Mouse (Mus musculus) heart, adult 11 months (tissue): ENCODE data around the gene Mcm8.
A peak's percentile ranks its signal among the peaks of the same experiment; 100 is the strongest.

Experiments used
- DNase-seq: peaks from one replicate; pipeline ENCODE4 v3.0.0; 2022

Gene Mcm8

DNA sequence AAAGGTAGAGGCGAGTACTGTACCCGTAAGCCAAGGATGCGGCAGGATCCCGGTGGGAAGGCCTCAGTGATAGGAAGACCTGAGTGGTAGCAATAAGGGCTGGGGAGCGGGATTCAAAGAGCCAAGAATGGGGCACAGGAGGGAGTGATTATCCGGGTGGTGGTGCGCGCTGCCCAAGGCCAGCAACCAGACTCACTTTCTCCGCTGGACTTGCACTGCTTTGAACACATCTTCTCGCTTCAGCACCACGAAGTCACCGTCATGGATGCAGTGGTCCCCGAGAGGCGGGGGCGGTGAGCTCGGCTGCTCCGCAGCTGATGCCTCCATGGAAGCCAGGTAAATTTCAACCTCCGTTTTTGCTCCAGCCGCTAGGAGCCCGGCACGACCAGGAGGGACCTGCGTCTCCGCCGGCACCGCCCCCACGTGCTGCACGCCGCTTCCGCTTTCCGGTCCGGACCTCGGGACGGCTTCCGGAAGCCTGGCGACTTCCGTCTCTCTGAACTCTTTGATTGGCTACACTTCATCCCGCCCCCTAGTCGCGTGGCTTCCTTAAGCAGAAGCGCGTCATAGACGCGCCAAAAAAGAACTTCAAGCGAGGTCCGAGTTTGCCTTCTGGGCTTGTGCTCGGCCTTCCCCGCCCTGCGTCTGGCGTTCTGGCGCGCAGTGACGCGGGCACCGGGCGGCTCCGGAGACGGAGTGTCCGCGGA, at the start of gene Mcm8, which contains the start of gene Trmt6:
Gene Mcm8 (plus strand): TSS at position 534 of the 707 bp plus-strand sequence.
Gene Trmt6 (minus strand): TSS at position 448 of the 707 bp plus-strand sequence.
- DNase-seq = peak; percentile 99

DNA sequence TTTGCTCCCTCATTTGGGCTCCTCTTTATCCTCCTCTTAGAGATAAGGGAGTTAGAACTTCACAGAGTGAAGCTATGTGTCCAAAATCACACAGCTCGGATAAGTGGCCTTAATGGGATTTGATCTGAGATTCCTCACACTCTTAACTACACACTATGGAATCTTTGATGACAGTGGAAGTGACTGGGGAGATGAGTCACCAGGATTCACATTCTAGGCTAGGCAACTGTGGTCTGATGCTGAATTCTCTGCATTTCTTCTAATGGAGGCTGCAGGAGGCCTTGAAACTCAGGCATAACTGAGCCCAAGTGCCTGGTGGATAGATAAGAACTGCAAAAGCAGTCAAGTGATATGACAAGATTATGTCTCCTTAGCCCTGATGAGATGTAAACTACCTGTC, 45.1 kb upstream of the Mcm8 start:
- DNase-seq = no peak

DNA sequence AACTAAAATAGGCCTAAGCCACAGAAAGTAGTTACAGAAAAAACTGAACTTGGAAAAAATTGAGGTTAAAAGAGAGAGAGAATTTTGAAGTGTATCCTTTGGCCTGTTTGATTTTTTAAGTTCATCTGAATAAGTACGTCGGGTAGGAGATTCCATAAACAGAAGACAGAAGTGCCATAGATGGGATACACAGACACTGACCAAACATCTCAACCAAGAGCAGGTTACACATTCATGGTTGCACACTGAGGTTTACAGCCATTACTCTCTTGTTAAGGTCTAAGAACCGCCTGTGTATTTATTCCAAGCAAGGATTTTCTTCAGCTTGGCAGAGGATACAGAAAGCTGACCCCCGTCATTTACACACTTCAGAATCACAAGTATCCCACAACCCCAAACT, 35.0 kb upstream of the Mcm8 start, which contains the start of gene Chgb:
Gene Chgb (plus strand): TSS at position 301 of the 400 bp plus-strand sequence.
- DNase-seq = no peak

DNA sequence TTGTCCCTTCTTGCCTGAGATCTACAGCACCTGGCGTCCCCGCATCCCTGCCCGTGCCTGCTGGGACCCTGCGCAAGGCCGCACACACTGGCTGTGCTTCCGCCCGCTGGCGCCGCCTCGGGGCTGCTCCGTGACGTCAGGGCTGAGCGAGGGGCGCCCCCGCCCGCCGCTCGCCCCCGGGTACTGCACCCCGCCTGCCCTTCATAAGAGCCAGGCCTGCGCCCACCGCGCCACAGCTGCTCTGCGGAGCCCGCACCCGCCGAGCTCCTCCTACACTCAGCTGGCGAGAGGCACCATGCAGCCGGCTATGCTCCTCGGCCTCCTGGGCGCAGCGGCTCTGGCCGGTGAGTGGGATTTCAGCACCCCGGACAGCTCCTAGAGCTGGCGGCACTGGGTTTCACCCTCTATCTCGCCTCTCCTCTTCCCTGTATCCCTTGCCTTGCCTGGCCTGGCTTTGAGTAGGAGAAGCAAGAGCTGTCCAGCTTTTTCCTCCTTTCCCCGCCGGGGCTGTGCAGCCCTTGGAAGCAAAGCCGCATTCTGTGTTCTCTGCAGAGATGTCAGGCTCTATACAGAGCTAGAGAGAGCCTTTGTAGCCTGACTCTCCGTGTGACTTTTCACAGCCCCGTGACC, 34.4 kb upstream of the Mcm8 start:
- DNase-seq = peak; percentile 96

DNA sequence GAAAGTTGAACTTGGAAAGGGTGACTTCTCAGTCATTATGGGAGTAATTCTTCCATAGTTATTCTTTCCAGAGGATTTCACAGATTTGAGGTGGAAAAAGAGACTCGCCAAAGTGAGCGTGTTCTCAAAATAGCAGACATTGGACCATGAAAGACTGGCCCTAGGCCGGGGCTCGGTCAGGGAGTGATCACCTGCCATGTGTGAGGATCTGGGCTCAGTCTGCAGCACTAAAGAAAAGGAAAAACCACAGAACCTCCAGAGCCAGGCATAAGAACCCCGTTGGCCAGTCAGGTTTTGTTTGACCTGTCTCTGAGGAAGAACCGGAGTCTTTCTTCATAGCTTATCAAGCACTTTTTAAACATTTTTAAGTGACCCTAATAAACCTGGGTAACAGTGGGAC, 31.9 kb upstream of the Mcm8 start:
- no peak for DNase-seq

DNA sequence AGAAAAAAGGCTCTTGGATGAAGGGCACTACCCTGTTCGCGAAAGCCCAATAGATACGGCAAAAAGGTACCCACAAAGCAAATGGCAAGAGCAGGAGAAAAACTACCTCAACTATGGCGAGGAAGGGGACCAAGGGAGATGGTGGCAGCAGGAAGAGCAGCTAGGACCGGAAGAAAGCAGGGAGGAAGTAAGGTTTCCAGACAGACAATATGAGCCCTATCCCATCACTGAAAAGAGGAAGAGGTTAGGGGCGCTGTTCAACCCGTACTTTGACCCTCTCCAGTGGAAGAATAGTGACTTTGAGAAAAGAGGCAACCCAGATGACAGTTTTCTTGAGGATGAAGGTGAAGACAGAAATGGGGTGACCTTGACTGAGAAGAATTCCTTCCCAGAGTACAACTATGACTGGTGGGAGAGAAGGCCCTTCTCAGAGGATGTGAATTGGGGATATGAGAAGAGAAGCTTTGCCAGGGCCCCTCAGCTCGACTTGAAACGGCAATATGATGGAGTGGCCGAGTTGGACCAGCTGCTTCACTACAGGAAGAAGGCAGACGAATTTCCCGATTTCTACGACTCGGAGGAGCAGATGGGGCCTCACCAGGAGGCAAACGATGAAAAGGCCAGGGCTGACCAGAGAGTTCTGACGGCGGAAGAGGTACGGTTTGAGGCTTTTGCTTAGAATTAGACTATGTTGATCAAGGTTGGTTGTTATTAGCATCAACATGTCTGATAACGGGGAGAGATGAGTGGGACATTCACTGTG, 22.3 kb upstream of the Mcm8 start:
- DNase-seq = no peak

DNA sequence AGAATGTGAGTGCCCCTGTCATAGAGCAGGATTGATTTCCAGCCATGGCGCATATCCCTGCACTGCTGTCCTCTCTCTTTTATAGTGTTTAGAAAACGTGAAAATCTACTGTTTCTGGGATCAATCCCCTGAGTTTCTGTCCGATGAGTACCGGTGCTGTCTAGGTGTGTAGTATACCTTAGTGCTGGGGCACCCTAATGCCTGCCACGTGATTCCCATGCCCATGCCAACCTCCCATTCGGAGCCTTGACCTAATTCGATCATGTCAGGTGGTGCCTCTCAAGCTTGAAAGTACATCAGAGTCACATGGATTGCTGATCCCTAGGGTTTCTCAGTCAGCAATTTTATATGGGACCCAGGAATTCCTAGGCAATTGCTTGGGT, 21.7 kb upstream of the Mcm8 start:
- DNase-seq = no peak

DNA sequence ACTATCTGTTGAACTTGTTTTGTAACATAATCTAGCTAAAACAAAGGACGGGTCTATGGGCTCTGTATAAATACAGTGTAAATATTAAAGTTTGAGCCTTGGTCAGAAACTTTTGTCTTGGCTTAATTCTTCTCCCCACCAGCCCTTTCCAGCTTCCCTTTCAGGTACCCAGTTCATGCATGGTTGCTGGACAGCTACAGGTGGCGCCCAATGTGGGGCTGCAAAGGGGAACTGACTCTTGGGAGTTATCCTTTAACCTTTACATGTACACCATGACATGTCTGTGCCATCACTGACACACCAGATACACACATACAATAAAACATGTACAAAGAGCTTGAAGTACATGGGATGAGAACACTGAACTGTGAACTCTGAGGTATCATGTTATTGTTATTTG, 13.0 kb upstream of the Mcm8 start:
- DNase-seq = no peak

DNA sequence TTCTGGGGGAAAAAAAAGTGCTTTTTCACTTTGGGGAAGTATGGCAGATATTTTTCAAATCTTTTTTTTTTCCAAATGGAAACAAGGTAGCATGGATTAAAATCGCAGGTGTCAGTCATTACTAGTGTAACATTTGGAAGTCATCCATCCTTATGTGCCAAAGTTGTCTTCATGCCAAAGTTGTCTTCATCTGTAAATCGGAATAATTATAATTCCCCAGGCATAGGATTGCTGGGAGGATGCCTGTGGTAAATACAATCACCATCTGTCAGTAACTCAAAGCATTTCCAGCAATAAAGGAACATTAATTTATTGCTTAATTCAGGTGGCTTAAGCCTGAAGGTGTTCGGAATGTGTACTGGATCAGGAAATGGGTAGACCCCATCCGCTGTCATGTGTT, 25.1 kb downstream of the Mcm8 start:
- no peak for DNase-seq

DNA sequence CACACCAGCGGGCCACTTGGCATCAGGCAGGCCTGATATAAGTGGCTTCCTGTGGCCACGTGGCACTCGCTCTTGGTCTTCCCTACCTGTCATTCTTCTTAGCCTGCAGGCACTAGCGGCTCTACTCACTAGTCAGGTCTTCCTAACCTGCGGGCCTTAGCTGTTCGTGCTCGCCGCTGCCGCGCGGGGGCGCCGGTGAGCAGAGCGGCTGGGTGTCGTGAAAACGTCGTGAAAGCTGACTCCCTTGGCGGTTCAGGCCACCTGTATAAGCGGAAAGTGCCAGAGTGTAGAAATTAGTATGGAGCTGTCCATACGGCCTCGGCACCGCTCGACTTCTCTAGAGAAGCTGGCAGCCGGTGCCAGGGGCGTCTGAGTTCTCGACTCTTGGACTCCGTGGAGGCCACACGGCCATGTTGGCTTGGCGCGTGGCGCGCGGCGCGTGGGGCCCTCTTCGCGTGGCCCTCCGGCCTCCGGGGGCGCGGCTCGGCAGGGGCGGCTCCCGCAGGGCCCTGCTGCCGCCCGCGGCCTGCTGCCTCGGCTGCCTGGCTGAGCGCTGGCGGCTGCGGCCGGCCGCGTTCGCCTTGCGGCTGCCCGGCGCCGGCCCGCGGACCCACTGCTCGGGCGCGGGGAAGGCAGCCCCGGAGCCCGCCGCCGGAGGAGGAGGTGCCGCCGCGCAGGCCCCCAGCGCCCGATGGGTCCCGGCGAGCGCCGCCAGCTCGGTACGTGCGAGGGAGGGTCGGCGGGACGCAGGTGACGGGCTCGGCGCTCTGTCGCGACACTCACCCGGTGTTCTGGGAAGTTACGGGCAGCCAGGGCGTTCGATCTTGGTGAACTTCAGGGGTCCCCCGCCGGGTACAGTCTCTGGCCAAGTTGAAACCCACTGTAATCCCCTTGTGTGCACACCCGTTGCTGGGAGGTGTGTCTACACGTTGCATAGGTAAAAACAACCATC, 30.7 kb downstream of the Mcm8 start, which contains the start of gene Crls1:
Gene Crls1 (plus strand): TSS at position 260 of the 952 bp plus-strand sequence.
- peak; percentile 99 for DNase-seq

DNA sequence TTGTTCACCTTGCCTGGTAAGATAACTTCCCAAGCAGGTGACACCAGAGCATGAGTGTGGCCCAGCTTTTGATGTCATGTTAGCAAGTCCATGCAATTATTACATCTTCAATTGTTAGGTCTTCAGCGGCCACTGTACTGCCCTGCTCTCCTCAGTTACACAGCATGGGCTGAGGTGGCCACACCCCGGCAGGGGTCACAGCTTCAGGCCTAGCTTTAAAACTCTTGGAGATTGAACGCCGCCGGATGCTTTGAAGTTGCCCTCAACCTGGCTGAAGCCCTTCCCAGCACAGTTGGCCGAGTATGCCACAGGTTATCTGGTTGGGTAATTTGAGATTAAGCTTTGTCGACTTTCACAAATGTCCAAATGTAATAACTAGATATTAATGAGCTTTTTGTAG, 31.6 kb downstream of the Mcm8 start:
- no peak for DNase-seq

DNA sequence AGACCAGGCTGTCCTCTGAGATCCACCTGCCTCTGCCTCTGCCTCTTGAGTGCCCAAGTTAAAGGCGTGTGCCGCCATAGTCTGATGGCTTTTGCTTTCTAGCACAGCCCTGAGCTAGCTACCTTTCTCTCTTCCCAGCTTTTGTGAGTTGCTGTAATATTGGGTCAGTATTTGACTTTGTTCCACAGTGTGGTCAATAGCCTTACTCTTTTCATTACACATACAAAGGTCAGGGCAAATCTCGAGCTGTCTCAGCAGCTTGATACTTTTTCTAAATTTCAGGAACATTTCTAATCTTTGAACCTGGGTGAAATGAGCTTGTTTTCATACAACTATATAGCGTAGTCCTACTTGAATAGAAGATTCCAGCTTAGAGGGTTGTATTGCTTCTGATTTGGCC, 32.4 kb downstream of the Mcm8 start:
- DNase-seq = no peak

DNA sequence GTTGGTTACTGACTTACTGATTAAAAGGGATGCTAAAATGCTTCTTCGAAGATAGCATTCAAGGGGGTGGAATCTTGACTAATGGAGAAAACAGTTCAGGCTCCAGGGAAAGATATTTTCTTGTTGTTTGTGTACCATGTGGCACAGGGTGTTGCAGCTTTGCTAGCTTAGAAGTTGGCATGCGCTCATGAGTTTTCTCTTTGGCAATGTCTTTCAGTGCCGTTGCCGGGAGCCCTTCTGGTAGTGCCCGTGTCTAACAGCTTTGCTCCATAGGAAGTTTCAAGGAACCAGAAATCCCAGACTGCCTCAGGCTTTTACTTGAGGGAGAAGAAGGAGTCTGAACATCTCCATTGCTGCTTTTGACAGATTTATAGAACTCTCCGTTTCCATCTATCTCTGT, 33.2 kb downstream of the Mcm8 start:
- DNase-seq = no peak

DNA sequence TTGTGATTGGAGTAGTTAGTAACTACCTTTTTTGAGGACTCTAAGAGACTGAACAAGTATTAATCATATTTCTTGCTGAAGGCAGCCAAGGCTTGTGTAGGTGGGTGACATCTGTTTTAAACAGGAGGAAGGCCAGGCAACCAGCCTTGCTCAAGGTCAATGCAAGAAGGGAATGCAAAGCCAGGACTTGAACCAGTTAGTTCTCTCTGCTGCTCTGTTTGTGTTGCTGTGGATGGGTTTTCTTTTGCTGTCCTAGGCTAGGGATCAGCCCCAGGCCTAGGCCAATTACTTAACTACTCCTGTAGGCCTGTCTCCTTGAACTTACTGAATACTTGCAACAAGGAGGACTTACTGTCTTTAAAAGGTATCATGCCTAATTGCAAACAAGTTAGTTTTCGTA, 37.1 kb downstream of the Mcm8 start:
- DNase-seq = peak; percentile 37

DNA sequence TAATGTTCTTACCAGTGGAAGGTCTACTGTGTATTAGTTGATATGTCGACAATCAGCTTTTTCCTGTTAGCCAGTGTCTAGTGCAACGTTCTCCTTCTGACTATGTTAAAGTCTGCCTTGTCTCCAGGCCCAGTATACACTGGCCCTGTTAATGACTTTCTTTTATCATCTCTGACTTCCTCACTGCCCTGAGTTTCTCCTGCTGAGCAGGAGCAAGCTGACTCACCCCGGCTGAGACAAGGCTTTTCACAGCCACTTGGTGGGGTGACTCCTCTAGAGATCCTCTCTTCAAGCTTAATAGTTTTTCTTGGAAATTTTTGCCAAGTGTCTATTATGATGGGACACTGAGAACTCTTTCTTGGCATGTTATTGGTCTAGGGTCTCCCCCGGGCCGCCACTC, 40.4 kb downstream of the Mcm8 start:
- DNase-seq = peak; percentile 48

DNA sequence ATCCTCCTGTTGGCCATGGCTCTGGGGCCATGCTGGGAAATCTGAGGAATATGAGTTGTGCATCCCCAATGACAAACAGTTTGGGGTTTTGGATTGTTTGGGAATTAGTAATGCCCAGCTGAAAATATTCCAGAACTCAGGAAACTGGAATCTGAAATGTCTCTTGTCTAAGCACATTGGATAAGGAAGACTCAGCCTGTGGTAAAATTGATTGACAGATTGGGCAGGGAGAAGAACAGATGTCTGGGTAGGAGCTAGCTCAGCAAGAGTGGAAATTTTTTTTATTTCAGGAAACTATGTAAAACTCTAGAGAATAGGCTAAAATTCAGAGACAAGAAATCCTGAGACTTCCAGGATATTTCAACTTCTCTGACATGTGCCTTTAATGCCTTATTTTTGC, 44.5 kb downstream of the Mcm8 start:
- no peak for DNase-seq

DNA sequence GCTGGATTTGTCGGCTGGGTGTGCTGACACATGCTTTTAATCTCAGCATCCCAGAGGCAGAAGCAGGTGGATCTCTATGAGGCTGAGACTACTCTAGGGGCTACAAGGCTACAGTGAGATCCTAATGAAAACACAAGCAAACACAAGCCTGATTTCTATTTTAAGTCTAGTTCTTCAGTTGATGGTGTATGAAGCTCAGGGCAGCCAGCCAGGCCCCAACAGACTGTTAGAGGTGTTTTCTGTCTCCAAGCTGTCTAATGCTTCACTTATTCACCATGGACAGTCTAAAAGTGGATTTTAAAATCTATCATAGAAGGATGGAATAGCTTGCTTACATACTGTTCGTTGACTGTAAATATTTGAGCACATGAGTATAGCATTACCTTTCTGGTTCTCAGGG, 45.5 kb downstream of the Mcm8 start:
- no peak for DNase-seq

DNA sequence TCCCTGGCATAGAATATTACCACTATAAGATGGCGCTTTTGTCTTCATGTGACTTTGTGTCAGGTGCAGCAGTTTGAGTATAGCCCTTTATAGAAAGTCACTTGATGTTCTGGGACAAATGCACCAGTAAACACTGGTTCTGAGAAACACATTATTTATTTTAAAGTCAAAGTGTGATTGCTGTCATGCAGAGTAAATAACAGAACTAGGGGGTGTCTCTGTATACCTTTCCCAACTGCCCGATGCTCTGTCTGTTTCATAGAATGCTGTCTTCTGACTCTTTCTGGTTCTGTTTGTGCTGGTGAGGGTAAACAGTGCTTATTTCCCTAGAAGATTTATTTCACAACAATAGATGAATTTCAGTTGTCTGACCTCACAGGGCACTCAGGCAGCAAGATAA, 47.4 kb downstream of the Mcm8 start:
- no peak for DNase-seq

DNA sequence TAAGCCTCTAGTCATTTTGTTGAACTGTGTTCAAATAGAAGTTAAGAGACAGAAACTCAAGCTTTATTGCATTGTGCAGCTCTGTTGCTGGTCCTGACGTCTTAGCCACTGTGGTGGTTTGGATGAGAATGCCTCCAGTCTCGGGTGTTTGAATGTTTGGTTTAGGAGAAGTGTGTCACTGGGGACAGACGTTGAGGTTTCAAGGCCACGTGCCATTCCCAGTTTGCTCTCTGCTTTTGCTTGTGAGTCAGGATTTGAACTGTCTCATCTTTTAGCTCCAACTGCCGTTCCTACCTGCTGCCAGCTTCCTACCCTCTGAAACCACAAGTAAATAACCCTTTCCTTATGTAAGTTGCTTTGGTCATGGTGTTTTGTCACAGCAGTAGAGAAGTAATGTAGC, 51.6 kb downstream of the Mcm8 start:
- DNase-seq = no peak

DNA sequence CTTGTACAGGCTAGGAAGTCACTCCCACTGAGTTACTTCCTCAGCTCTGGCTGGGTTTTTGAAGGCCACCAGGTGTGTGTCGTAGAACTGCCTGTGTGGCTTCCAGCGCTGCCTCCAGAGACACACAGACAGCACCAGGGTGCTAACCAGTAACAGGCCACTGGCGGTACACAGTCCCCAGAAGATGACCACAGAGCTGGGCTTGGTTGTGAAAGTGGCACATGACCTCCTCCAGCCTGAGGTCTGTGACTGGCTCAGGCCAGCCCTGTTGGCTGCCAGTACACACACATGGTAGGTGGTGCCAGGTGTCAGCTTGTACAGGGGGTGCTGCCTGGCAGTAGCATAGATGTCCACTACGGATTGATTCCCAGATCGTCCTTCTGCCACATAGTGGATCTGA, 53.7 kb downstream of the Mcm8 start:
- peak; percentile 84 for DNase-seq

DNA sequence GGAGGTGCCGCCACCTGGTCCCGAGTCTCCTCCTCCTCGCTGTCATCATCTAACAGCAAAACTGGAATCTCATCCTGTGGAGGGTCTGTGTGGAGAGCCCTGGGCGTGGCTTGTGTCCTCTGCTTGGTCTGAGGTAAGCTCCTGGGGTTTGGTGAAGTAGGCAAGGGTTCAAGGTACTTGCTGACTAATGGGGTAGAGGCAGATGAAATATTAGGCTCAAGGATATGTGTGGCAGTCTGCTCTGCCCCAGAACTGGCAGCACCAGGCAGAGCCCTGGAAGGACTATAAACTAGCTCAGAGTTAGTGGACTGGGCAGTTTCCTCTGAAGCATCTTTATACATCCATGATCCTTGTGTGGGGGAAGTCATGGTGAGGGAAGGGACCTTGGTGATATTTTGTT, 54.3 kb downstream of the Mcm8 start:
- no peak for DNase-seq

DNA sequence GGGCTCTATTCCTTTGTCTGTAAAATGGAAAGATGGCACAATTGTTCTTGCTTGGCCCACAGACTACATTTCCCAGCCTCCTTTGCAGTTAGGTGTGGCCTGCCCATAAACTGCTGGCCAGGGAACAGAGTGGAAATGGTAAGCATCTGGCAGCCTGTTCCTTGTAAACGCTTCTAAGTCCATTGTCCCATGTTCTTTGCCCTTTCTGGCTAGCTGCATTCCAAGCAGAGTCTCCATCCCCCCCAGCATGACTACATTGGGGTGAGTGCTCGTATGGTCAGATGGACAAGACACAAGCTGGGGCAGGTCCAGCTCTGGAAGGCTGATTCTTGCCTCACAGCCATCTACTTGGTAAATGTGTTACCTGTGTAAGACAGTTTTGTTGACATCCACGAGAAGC, 55.7 kb downstream of the Mcm8 start:
- no peak for DNase-seq
